Mouse (Mus musculus): Measurements from ENCODE around the gene Gm6710.
"Not testable (repeated sequence)": the region's sequence is repeated elsewhere in the genome, so short reads cannot be mapped to it uniquely, and the experiment has no call there.

The Gm6710 gene

GRCm38 (mm10) chr2:175869024-175869423 is at the start of gene Gm6710:
Gm6710 (plus strand) TSS chr2:175869219.
- in situ Hi-C loops (cut with MboI; ENCODE audit: unreplicated experiment in 2 of 2), result not testable (repeated sequence)

All from v-Abl transformed pro-B cells (cell line).